Mouse (Mus musculus) forebrain, embryonic 16.5 days (tissue): ENCODE measurements around the gene Braf. TPM values are rescaled to one million over a fixed set of nuclear protein-coding genes. Genes with fewer than 3 reads are reported as not detected.

Experiments used
- ATAC-seq: fragments of 200-750 bp; cut with Nextera tagmentation; 2 replicates; pipeline ENCODE4 v1.8.0; 2017; ENCODE audit warnings: mild to moderate bottlenecking, moderate library complexity
- H3K27ac ChIP-seq: fragments of 300-500 bp; sonication (generic); 2 replicates; pipeline ENCODE4 v1.5.1; 2014; ENCODE audit warnings: low read length, control low read depth
- H3K27me3 ChIP-seq: fragments of 300-500 bp; sonication (generic); replicated peaks from 2 replicates; pipeline ENCODE4 v1.6.1; 2014; ENCODE audit warnings: low read length; ENCODE audit not compliant: control insufficient read depth, insufficient read depth
- H3K36me3 ChIP-seq: fragments of 300-500 bp; sonication (generic); 2 replicates; pipeline ENCODE4 v1.6.1; 2014; ENCODE audit not compliant: control insufficient read depth, insufficient read depth
- H3K4me1 ChIP-seq: fragments of 300-500 bp; sonication (generic); replicated peaks from 2 replicates; pipeline ENCODE4 v1.6.1; 2014; ENCODE audit warnings: low read length; ENCODE audit not compliant: control insufficient read depth, insufficient read depth
- H3K4me2 ChIP-seq: fragments of 300-500 bp; sonication (generic); 2 replicates; pipeline ENCODE4 v1.6.1; 2014; ENCODE audit warnings: mild to moderate bottlenecking, low read length, control low read depth
- H3K4me3 ChIP-seq: fragments of 300-500 bp; sonication (generic); replicated peaks from 2 replicates; pipeline ENCODE4 v1.5.1; 2014; ENCODE audit warnings: mild to moderate bottlenecking, low read length, control low read depth
- H3K9ac ChIP-seq: fragments of 300-500 bp; sonication (generic); replicated peaks from 2 replicates; pipeline ENCODE4 v1.6.1; 2014; ENCODE audit warnings: low read depth, low read length, control low read depth
- H3K9me3 ChIP-seq: fragments of 300-500 bp; sonication (generic); 2 replicates; pipeline ENCODE4 v1.6.1; 2016; ENCODE audit warnings: low read length; ENCODE audit not compliant: control insufficient read depth
- WGBS: fragments of 180-500 bp; shearing (Covaris S2); extraction: QIAGEN DNeasy Blood & Tissue Kit; methylation state at CpG from one replicate; pipeline ENCODE4 v1.1.7; 2014; 5-methylcytosine and 5-hydroxymethylcytosine counted together
- polyA plus RNA-seq: library from polyadenylated mRNA; unstranded; fragments of >200 nt; fragmentation: Nextera tagmentation; extraction: Ambion mirVana; gene quantifications from 2 replicates; pipeline ENCODE4 v1.2.1, GENCODE M21; 2015

Braf gene
- polyA plus RNA-seq, 1 experiment from 2014 or later = 26.7 TPM

GRCm38 (mm10) chr6:39554888-39555647 lies 170.2 kb downstream of the Braf start:
- Histone ChIP-seq H3K4me3 (no peak overlapping the region; the same call in 1 of the 2 replicates), H3K4me1 (peaks cover 33% of the 10 kb centered on the region), H3K36me3 (no peaks in the 10 kb centered on the region), H3K4me2 (peak overlapping the region; percentile 39), H3K27me3 (no peaks in the 10 kb centered on the region), H3K9me3 (no peaks in the 10 kb centered on the region), H3K27ac (no peak overlapping the region), H3K9ac (peak overlapping the region; percentile 15; the same call in 1 of the 2 replicates)
- no peak for ATAC-seq
- 42% methylated on average over 12 of the region's 12 CpGs for WGBS

Other genes with a start within 250 kb of the Braf start
- gene Dennd2a, start 167.6 kb downstream of the Braf start, polyA plus RNA-seq = 12.0 and 13.1 TPM in 2 replicates
- 50.3 and 50.5 TPM in 2 replicates for gene Adck2, start 151.6 kb downstream of the Braf start, polyA plus RNA-seq
- gene Gm42420, start 139.7 kb downstream of the Braf start, polyA plus RNA-seq = not detected in 2 replicates
- gene Ndufb2, start 132.9 kb downstream of the Braf start, polyA plus RNA-seq = 318 and 322 TPM in 2 replicates
- 210 and 212 TPM in 2 replicates for gene Mrps33, start 85.5 kb upstream of the Braf start, polyA plus RNA-seq
- 25.2 and 32.2 TPM in 2 replicates for gene Tmem178b, start 147.8 kb upstream of the Braf start, polyA plus RNA-seq